Mouse (Mus musculus) lung, postnatal 10 days (tissue): Measurements from ENCODE around the gene Smim20.

ENCODE experiments used
- DNase-seq: peaks from one replicate; pipeline ENCODE4 v3.0.0; 2021

The Smim20 gene

DNA sequence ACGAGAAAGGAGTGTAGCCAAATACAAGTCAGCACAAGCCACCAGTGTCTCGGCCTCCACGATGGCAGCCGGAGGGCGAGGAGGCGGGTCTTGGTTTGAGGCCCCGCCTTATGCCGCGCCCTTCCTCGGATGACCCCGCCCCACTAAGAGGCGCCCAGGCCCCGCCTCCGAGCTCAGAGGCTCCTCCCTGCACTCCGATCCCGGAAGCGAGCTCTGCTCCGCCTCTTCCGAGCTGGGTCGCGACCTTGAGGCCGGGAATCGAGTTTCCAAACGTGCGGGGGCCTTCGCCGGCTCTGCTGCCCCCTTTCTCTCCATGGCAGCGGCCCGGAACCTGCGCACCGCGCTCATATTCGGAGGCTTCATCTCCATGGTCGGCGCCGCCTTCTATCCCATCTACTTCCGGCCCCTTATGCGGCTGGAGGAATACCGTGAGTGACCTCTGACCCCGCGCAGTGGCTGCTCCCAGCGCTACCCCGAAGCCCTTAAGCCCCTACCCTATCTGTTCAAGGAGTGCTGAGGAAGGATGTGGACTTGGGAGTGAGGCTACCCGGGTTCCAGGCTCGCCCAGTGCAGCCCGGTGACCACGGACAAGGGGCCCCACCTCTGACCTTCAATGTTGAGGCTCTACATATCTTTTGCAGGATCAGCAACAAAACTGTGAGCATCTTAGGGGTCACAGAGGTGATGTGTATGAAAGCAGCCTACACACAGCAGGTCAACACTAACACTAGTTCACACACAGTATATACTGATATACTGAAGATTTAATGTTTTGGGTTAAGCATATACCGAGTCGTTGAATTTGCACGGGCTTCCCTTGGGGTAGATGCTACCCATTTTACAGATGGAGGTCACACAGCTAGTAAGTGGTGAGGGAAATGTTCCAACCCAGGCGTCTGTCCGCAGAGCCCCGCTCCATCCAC, at the start of gene Smim20:
Gene Smim20, plus strand, starts transcription at position 153 of the 923 bp plus-strand sequence.
- peak; percentile 87 for DNase-seq

DNA sequence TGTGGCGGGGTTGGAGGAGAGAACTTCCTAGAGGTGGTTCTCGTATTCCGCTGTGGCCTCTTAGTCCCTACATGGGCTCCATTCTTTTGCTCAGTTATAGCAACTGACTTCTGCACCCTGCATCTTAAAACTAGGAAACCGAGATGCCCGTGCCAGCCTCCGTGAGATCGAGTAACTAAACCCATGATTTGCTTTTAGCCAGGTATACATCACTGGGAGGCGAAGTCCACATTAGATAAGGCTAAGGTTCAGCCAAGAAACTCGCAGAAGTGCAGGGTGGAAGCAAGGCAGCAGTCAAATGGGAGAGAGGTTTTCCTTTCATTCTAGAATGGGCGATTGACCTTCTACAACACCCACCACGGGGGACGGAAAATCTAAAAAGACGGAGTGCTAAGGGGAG, 41.4 kb upstream of the Smim20 start:
- no peak for DNase-seq

DNA sequence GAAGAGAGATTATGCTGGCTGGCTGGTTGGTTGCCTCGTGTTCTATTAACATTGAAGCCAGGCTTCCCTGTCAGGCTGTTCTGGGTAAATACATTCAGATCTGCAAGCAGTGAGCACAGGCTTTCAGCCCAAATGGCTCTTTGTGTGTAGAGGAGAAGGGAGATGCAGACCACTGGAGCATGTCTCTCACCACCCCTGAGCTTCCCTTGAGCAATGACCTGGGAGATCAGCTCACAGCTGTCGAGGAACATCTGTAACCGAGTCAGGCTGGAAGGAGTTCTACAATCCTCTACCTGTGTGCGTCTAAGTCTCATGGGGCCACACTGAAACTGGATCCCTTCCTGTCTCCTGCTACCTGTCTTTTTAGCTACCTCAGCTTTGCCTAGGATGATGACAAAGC, 36.3 kb upstream of the Smim20 start:
- no peak for DNase-seq

DNA sequence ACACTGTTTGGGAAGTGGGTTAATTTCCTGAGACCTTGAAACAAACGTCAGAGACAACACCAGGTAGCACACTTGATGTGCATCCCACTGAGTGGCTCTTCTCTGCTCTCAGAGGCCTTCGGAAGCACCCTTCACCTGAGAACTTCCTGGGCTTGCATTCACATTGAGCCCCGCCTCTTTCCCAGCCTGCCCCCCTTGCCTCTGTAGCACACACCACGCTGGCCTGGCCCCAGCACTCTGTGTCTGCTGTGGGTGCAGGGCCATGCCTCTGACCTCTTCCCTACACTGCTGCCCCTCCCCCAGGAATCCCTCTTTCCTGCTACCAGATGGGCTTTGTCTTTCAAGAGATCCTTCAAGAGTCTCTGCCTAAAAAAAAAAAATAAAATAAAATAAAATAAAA, 31.3 kb upstream of the Smim20 start:
- DNase-seq: peak; percentile 54

DNA sequence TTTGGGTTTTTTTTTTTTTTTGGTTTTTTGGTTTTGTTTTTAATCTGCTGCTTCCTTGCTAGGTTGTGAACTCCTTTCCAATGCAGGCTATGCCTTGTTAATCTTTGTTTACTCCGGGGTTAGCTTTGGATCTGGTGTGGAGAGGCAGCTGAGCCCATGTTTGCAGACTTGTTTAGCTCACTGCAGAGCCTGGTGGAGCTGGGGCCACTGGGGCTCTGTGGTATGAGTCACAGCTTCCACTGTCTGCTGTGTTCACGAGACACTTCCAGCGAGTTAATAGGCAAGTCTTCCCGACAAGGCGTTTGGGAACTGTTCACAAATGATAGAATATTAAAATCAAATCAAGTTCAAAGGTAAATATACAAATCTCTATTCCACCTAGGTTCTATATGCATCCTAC, 30.7 kb upstream of the Smim20 start:
- peak; percentile 26 for DNase-seq

DNA sequence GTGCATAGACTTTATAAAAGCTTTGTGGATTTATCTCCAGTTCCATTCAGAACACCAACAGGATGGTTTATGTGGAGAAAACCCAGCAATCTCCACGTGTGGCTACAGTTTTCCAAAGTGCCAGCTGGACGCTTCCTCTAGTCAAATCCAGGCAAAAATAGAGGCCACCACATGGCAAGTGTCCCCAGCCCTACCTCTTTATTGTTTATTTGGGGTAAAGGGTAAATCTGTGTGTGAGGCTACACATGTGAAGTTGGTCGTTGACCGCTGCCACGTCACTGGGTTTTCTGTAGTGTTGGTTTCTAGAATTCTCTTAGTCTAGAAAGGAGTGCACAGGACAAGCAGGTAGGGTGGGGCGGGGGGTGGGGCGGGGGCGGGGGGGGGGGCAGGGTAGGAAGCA, 30.1 kb upstream of the Smim20 start:
- no peak for DNase-seq

DNA sequence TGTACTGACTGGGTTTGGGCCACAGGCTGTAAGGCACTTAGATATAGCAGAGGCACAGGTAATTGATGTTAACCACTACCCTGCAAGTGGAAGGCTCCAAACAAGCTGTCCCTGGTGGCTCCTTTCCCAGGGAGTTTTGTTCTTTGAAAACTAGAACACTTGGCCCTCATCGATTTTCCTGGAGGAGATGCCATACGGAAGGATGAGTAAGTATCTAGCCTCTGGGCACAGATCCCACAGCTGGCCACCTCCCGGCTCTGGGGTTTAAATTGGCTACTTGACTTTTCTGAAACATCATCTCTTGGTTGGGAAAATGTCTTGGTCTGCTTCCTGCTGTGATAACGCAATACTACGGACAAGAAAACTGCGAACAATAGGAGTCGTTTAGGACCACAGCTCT, 28.1 kb upstream of the Smim20 start:
- no peak for DNase-seq

DNA sequence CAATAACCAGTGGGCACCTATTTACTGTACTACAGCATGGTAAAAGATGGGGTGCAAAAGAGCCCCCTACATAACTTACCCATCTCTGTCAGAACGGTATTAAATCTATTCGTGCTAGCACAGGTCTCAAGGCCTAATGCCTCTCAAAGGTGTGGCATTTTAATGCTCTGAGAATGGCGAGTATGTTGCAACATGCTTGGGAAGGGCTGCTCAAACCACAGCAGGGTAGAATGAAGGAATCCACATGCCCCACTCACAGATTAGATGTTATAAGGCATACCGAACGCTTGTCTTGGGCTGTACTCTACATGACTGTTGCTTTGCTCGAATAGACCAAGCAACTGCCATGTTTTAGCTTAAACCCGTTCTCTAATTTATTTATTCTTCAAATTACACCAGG, 27.7 kb upstream of the Smim20 start:
- DNase-seq: no peak

DNA sequence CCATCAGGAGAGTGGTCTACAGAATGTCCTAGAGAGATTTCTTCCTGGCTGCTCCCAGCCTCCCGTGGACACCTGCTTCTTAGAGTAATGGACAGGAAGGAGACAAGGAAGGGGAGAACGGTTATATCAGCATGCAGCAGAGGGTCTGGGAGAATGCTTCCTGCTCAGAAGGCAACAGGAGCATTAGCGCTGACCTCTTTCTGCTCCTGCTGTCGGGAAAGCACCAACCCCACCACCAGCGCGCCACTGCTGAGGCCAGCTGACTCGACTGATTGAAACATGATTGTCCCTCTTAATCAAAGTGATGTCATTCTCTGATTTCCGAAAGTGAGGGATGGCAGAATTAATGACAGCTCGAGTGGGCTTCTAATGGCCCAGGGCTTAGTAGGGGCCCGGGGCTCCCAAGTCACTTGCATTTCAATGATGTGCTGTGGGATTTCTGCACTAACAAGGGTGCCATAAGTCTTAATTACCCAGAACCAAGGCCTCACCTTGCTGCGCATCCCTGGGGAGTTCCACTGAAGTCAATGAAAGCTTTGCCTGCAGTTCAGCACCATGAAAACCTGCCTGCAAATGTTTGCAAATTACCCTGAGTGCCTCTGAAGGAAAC, 26.9 kb upstream of the Smim20 start:
- DNase-seq: no peak

DNA sequence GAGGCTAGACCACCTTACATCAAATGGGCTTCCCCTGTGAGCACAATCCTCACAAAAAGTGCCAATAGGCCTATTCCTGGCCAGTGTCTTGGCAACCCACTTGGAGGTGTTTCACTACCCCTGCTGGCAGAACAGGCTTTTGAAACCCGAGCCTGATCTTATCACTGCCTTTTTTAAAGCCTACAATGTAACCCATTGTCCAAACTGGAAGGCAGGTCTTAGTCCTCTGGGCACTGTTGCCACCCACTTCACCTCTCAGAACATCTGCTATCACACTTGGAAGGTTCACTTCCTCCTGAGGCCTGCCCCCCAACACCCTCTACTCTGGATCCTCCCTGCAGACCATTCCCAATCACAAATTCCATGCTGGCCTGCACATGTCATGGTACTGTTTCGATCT, 25.8 kb upstream of the Smim20 start:
- no peak for DNase-seq

DNA sequence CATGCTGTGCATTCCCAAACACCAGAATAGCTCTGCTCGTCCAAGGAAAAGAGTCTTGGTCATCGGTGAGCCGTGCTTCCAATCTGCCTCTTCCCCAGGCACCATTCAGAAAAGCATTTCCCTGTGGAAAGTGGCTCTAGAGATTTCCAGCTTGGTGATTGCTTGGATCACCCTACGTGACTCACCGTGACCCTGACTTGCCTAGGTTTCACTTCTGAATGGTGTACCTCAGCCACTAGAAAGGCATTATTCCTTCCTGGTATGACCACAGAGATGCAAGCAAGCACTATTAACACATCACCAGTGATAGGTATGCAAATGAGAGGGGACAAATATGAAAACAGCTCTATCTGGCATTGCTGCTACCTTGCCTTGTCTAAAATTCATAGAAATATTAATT, 24.9 kb upstream of the Smim20 start:
- DNase-seq: no peak

DNA sequence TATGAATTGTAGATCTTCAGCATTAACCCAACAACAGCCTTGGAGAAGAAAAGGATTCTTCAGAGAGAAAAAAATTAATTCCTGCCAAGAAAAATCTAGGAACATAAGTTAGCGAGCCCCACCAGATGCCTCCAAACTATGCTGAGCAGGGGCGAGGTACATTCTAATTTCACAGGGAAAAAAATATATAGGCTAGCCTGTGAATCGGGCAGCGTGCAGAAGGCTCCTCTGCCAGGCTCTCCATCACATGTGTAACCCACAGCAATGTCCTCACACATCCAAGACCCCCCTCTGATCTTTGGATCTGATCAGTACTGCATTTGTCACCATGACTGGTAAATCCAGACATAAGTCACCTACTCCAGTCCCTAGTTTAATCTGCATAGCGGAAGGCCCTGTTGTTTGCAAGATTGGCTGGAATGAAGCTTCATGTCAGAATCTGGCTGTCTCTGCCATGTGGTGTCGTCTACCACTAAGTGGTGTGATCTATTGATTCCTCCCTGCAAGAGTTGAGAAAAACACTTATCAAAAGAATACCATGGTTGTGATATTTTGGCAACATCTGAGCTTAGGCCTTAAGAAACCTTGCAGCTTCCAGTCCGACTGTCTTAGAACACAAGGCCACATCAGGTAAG, 23.9 kb upstream of the Smim20 start:
- DNase-seq: no peak

DNA sequence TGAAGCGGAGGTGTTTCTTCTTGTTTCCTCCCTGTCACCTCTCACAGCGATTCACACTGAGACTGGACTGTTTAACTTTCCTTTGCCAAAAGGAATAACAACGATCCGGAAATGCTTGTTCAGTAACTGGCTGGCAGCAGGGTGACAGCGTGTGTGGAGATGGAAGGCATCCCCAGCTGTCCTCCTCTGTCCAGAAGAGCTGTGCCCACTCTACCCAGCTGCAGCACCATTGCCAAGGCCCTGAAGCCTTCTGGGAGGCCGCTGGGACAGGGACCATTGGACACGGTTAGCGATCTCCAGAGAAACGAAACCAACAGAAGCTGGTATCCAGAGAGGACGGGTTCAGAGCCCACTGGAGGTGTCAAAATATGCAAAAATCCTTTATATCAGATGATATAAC, 22.9 kb upstream of the Smim20 start:
- DNase-seq: peak; percentile 33

DNA sequence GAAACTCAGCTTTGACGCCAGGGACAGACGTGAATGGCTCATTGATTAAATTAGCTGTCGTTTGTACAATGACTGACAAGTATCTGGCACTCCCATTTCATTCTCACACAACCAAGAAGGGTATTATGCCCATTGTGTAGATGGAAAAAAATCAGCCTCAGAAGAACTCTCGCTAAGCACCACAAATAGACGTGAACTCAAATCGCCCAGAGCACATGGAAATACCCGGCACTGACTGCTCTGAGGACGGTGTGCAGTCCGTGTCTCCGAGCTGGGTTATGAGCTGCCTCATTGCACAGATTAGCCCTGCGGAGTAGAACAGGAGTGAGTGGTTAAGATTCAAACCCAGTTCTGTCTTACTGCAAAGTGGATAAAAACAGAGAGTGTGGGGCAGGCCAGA, 18.4 kb upstream of the Smim20 start:
- no peak for DNase-seq

DNA sequence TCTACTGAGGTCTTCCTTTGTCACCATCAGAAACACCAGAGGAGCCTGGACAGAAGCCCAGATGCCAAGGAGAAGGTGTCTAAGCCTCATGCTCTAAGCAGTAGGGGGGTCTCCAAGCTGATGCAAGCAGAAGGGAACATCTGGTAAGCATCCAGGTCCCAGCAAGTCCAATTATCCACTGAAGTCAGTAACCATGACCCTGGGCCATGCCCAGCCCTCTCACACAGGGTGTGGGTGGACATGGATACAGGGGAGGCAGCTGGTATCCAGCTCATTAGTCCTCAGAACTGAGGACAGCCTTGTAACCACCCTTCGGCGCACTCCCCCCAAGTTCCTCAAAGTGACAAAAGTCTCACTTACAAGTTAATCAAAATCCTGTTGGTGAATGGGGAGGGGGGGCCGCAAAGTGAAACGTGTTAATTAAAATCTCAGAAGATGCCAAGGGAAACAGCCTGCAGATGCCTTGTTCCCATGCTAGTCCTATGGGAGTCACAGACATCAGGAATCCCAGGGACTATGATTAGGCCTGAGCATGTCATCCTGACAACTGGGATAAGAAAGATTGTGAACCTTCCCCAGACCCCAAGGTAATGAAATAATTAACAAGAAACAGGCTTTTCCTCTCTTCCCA, 17.3 kb upstream of the Smim20 start:
- DNase-seq: no peak

DNA sequence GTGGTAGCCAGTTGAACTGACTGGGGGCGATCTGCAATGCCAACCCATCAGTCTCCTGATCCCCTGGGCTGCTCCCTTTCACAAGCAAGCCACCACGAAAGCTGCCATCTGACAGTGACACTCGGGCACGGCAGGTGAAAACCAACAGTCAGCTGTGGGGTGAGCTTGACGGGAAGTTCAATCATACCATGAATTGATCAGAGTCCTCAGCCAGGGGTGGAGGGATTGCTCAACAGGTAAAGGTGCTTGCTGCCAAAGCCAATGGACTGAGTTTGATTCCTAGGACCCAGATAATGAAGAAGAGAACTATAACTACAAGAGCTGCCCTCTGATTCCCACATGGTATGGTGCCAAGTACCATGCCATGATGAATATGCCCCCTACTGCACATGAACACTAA, 12.7 kb upstream of the Smim20 start:
- no peak for DNase-seq

DNA sequence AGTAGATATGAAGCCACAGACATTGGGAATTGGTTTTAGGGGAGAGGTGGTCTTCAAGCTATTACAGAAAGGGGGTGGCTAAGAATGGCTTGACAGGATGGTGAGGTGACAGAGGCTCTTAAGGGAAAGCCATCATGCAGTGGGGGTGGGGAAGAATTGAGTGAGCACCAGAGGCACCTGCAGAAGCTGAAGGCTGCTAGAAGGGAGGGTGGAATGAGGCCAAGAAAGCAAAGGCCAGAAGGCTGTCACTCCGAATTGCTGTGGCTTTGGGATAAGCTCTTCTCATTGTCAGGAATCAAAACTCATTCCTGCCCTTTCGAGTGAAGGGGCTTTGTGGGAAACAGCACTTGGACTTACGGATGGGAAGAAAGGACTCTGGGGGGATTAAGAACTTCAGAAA, 12.1 kb upstream of the Smim20 start:
- DNase-seq: no peak

DNA sequence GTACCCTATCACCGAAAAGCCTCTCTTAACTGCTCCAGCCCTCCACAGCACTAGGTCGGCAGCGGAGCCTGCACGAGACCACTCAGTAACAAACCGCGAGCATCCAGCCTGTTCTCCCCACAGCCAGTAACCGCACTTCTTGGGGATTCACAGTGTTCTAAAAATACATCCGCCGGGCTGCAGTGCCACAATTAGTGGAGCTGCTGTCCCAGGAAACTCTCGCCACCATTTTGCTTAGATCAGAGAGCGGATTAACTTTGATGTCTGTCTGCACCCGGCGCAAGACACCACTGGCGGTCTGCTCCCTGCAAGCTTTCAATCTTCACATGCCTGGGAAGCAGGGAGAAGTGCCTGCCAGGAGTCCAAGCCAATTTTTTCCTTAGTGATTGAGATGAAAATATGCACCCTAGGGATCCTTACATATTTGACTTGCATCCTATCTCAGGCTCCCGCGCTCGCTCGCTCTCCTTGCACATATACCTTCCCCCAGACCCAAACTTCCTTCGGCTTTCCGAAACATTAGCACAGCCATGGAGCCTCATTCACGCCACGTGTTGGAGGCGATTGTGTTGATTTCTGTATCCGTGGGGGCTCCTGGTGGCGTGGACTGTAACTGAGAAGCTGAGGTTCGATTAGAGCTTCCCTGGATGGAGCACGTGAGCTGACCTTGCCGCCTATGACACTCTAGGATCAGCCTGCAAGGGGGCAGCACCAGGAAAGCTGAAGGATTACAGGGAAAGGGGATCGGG, 8.7 kb upstream of the Smim20 start:
- DNase-seq: peak; percentile 38

DNA sequence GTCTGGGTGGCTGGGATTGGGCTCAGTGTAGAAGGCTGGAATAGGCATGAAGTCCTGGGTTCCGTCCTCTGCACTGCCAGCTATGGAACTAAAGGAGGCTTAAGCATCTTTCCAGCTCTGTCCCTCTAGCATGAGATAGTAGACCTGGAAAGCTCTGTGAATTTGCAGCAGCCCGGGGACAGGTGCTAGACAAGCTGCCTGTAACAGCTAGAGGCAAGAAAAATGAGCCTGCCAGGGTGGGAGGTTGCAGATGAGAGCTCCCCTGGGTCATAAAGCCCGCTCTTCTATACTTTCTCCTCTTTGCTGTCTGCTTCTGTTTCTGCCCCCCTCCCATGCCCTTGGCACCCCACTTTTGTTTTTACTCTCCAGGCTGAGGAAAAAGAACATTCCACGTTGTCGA, 7.0 kb upstream of the Smim20 start:
- no peak for DNase-seq

DNA sequence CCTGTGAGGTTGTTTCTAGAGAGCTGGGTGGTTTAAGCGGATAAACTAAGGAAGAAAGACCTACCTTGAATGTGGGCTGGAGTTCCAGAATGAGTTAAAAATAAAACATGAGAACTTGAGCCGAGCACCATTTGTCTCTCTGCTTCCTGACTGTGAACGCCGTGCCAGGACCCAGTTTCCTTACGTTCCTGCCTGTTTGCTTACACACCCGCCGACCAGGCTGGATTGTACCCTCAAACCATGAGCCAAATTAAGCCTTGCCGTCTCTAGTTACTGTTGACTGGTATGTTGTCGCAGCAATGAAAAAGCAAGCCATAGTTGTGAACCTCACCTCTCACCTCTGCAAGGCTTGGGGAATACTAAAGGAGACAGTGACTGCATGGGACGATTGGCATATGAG, 4.9 kb upstream of the Smim20 start:
- no peak for DNase-seq

DNA sequence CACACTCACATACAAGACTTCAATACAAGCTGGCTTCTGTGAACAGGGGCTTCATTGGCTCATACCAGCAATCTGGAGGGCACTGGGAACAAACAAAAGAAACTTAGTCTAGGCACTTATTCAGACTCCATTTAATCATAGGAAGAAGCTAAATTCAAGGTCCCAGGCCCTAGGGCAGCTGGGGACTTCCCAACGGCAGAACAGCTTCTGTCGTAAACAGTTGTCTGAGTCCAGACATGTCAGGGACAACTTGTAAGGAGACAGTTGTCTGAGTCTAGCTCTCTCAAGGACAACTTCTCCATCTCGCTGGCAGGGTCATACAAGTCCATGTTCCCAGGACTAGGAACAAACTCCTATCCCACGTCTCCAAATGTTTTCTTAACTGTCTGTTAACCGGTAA, 2.8 kb upstream of the Smim20 start:
- no peak for DNase-seq

DNA sequence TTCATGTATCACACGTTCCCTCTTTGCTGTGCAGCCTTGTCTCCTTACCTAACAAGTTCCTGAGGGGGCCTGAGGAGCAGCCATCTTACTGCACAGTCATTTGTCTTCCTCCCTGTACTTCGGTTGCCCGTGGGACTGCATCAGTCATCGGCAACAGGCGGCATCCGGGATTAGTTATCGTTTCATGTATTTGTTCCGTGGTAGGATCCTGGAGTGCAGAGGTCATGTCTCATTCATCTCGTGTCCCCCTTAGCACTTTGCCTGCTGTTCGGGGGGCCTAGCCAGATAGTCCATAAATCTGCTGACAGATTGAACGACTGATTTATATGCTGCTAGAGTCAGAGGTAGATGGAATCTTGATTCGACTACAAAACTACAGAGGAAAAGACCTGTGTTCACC, 1.1 kb upstream of the Smim20 start:
- DNase-seq: no peak

DNA sequence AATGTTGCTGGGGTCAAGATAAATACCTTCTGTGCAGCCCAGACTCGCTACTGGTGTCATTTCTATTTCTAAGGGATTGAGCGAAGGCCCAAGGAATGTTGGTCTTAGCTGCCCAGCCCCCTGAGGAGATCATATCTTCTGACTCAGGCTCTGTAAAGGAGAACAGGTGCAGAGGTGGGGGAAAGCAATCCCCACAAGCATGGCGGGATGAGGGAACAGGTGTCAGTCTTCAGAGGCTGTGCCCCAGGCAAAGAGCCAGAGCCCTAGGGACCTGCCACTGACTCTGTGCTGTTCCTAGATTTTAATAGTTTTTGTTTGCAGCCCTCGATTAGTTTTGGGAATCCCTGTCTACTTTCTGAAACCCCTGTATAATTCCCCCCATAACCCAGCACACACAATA, 702 bp upstream of the Smim20 start:
- no peak for DNase-seq
